Mouse (Mus musculus): ENCODE measurements around the gene Slc35b1. TPM values are rescaled to one million over a fixed set of nuclear protein-coding genes. Genes with fewer than 3 reads are reported as not detected.

Slc35b1 gene
- total and polyA plus RNA-seq, 3 experiments, result 47.0 to 125 (median 75.1) TPM

DNA sequence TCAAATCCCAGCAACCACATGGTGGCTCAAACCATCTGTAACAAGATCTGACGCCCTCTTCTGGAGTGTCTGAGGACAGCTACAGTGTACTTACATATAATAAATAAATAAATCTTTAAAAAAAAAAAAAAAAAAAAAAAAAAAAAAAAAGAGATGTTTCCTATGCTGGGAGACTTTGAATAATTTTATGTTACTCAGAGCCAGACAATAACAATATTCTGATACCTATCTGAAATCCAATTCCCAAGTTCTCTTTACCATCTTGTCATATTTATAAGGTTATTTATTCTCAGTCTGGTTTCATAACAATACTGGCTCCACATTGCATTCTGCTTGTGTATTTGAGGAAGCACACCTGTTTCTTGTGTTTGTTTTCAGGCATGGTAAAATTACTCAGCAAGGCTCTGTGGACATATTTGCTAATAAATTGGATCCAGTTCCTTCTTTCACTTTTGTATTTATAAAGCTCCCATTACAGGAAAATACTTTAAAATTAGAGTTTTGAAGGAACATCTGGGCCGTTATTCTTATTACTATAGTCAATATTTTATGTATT lies 36.5 kb downstream of the Slc35b1 start:
- TF ChIP-seq CTCF (conservative IDR thresholded peaks at IDR 0.05 in 1 of 2, IDR thresholded peaks at IDR 0.05 in 1 of 2; ENCODE audit: low read depth in 2 of 2, low read length in 2 of 2) (no peak), NELFE (IDR thresholded peaks at IDR 0.05; ENCODE audit: low read depth, low read length) (no peak), NRF1 (IDR thresholded peaks at IDR 0.05; ENCODE audit: low read depth, low read length) (no peak), ZNF384 (IDR thresholded peaks at IDR 0.05; ENCODE audit: low read depth, low read length) (peak; percentile 66; the same call in 1 of the 2 replicates)
- Histone ChIP-seq H3K9me3 (replicated peaks; ENCODE audit: low read length) (no peaks in the 10 kb centered on the region), H3K4me1 (ENCODE audit: control insufficient read depth in 1 of 2, insufficient read depth in 2 of 2) (peaks cover 7 to 47% of the 10 kb centered on the region in 2 experiments), H3K79me2 (replicated peaks; ENCODE audit: control insufficient read depth, extremely low read depth, insufficient read depth, poor library complexity, severe bottlenecking) (peaks cover 67% of the 10 kb centered on the region), H3K27me3 (replicated peaks) (no peaks in the 10 kb centered on the region), H3K9ac (ENCODE audit: insufficient read depth, low read depth) (no peak overlapping the region), H3K27ac (ENCODE audit: insufficient read depth, low read depth) (no peak overlapping the region), H3K4me3 (replicated peaks in 1 of 3; ENCODE audit: low read depth in 2 of 3, low read length in 2 of 3, poor library complexity in 1 of 3) (no peak overlapping the region), H3K4me2 (ENCODE audit: insufficient read depth, low read depth, poor library complexity, severe bottlenecking) (no peak overlapping the region), H3K36me3 (replicated peaks in 1 of 2; ENCODE audit: control insufficient read depth in 1 of 2, insufficient read depth in 1 of 2, low read length in 1 of 2) (peaks cover 7 to 49% of the 10 kb centered on the region in 2 experiments)
- dilution Hi-C loops (cut with MboI; ENCODE audit: extremely low pct_ligation_motif_present, extremely low pct_unique_long_range_greater_than_20kb, low sequenced_read_pairs), result no loop called here
- no peak for DNase-seq (ENCODE audit: extremely low read depth)
- in situ Hi-C loops (cut with MboI; ENCODE audit: low pct_ligation_motif_present, low pct_unique_long_range_greater_than_20kb, low sequenced_read_pairs), result no loop called here

DNA sequence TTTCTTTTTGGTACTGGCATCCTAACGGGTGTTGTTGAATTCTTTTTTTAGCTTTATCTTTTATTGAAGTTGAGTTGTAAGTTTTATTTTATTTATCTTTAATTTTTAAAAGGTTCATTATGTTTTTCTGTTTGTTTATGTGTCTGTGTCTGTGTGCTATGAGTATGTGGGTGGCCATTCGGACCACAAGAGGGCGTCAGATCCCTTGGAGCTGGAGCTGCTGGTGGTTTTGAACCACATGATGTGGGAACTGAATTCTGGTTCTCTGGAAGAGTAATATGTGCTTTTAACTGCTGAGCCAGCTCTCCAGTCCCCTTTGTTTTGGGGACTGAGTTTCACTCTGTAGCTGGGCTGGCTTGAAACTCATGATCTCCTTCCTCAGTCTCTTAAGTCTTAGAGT lies 39.0 kb downstream of the Slc35b1 start:
- no peak overlapping the region for H3K4me2 ChIP-seq (ENCODE audit: insufficient read depth, low read depth, poor library complexity, severe bottlenecking)
- no peak overlapping the region for H3K27ac ChIP-seq (ENCODE audit: insufficient read depth, low read depth)
- TF ChIP-seq USF2 (conservative IDR thresholded peaks at IDR 0.05; ENCODE audit: low read depth, low read length), result no peak
- TF ChIP-seq RAD21 (IDR thresholded peaks at IDR 0.05; ENCODE audit: low read depth, low read length), result peak; percentile 33
- peak in 1 of 2 experiments; percentile 60; a peak in 2 of 4 replicates for TF ChIP-seq CTCF (conservative IDR thresholded peaks at IDR 0.05 in 1 of 2, IDR thresholded peaks at IDR 0.05 in 1 of 2; ENCODE audit: low read depth in 2 of 2, low read length in 2 of 2)
- TF ChIP-seq SMC3 (IDR thresholded peaks at IDR 0.05; ENCODE audit: low read depth, low read length), result peak; percentile 29
- TF ChIP-seq MAZ (IDR thresholded peaks at IDR 0.05; ENCODE audit: low read depth, low read length), result no peak
- TF ChIP-seq IRF4 (IDR thresholded peaks at IDR 0.05; ENCODE audit: low read depth, low read length), result no peak
- TF ChIP-seq MAFK (IDR thresholded peaks at IDR 0.05; ENCODE audit: insufficient replicate concordance, low read length), result 0 out of 2 replicates have a peak, but pooled peaks have one; percentile 15
- TF ChIP-seq TCF12 (IDR thresholded peaks at IDR 0.05; ENCODE audit: low read depth, low read length), result no peak
- no peak for TF ChIP-seq BHLHE40 (IDR thresholded peaks at IDR 0.05; ENCODE audit: low read depth, low read length)
- peak; percentile 21 for DNase-seq (ENCODE audit: extremely low read depth)
- dilution Hi-C loops (cut with MboI; ENCODE audit: extremely low pct_ligation_motif_present, extremely low pct_unique_long_range_greater_than_20kb, low sequenced_read_pairs) (no loop called here), in situ Hi-C loops (cut with MboI; ENCODE audit: low pct_ligation_motif_present, low pct_unique_long_range_greater_than_20kb, low sequenced_read_pairs) (no loop called here)
- no peak overlapping the region for H3K4me3 ChIP-seq (replicated peaks in 1 of 3; ENCODE audit: low read depth in 2 of 3, low read length in 2 of 3, poor library complexity in 1 of 3)
- H3K27me3 ChIP-seq (replicated peaks), result no peaks in the 10 kb centered on the region
- peaks cover 60% of the 10 kb centered on the region for H3K79me2 ChIP-seq (replicated peaks; ENCODE audit: control insufficient read depth, extremely low read depth, insufficient read depth, poor library complexity, severe bottlenecking)
- H3K9me3 ChIP-seq (replicated peaks; ENCODE audit: low read length), result no peaks in the 10 kb centered on the region
- peaks cover 0 to 24% of the 10 kb centered on the region in 2 experiments; a peak in 2 of 4 replicates for H3K4me1 ChIP-seq (ENCODE audit: control insufficient read depth in 1 of 2, insufficient read depth in 2 of 2)
- H3K9ac ChIP-seq (ENCODE audit: insufficient read depth, low read depth), result no peak overlapping the region
- peaks cover 7 to 50% of the 10 kb centered on the region in 2 experiments for H3K36me3 ChIP-seq (replicated peaks in 1 of 2; ENCODE audit: control insufficient read depth in 1 of 2, insufficient read depth in 1 of 2, low read length in 1 of 2)

DNA sequence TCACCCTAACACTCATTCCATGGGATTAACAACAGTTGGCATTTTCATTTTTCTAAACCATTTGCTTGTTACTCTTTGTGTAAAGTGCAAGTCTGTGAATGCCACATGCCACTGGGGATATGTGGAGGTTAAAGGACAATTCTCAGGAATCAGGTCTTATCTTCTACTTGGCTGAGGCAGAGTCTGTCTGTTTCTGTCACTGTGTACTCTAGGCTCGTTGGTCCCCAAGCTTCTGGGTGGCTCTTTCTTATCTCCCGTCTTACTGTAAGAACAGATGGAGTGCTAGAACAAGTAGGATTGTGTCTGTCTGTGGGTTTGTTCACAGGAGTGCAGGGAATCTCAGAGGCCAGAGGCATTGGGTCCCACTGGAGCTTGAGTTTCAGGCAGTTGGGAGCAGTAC lies 46.9 kb downstream of the Slc35b1 start:
- peaks cover 52% of the 10 kb centered on the region for H3K79me2 ChIP-seq (replicated peaks; ENCODE audit: control insufficient read depth, extremely low read depth, insufficient read depth, poor library complexity, severe bottlenecking)
- H3K36me3 ChIP-seq (replicated peaks in 1 of 2; ENCODE audit: control insufficient read depth in 1 of 2, insufficient read depth in 1 of 2, low read length in 1 of 2), result peaks cover 10 to 51% of the 10 kb centered on the region in 2 experiments
- H3K27ac ChIP-seq (ENCODE audit: insufficient read depth, low read depth), result no peak overlapping the region
- in situ Hi-C loops (cut with MboI; ENCODE audit: low pct_ligation_motif_present, low pct_unique_long_range_greater_than_20kb, low sequenced_read_pairs) (no loop called here), dilution Hi-C loops (cut with MboI; ENCODE audit: extremely low pct_ligation_motif_present, extremely low pct_unique_long_range_greater_than_20kb, low sequenced_read_pairs) (no loop called here)
- H3K9ac ChIP-seq (ENCODE audit: insufficient read depth, low read depth), result no peak overlapping the region
- H3K4me1 ChIP-seq (ENCODE audit: control insufficient read depth in 1 of 2, insufficient read depth in 2 of 2), result peaks cover 0 to 18% of the 10 kb centered on the region in 2 experiments; a peak in 2 of 4 replicates
- H3K4me2 ChIP-seq (ENCODE audit: insufficient read depth, low read depth, poor library complexity, severe bottlenecking), result no peak overlapping the region
- TF ChIP-seq POLR2A (IDR thresholded peaks at IDR 0.05; ENCODE audit: low read depth, low read length) (no peak), E2F4 (IDR thresholded peaks at IDR 0.05; ENCODE audit: insufficient replicate concordance, low read depth, low read length) (no peak), IRF4 (IDR thresholded peaks at IDR 0.05; ENCODE audit: low read depth, low read length) (no peak), CHD1 (IDR thresholded peaks at IDR 0.05; ENCODE audit: low read depth, low read length) (no peak)
- H3K4me3 ChIP-seq (replicated peaks in 1 of 3; ENCODE audit: low read depth in 2 of 3, low read length in 2 of 3, poor library complexity in 1 of 3), result no peak overlapping the region
- H3K27me3 ChIP-seq (replicated peaks), result no peaks in the 10 kb centered on the region
- H3K9me3 ChIP-seq (replicated peaks; ENCODE audit: low read length), result no peaks in the 10 kb centered on the region
- DNase-seq (ENCODE audit: extremely low read depth), result no peak

All from CH12.LX (cell line).